Mouse (Mus musculus) kidney, postnatal 36 days (tissue): ENCODE results near the gene Spata32.
"Not testable (repeated sequence)": the region's sequence is repeated elsewhere in the genome, so short reads cannot be mapped to it uniquely, and the experiment has no call there.

Experiments
- DNase-seq, 2 experiments: peaks; one replicate each; pipeline ENCODE4 v3.0.0; 2021 to 2022; ENCODE audit warnings: mixed read lengths in 2 of 2

Gene Spata32

GRCm38 (mm10) chr11:103246081-103246730 is 28.0 kb upstream of the Spata32 start:
- DNase-seq: no peak

DNA sequence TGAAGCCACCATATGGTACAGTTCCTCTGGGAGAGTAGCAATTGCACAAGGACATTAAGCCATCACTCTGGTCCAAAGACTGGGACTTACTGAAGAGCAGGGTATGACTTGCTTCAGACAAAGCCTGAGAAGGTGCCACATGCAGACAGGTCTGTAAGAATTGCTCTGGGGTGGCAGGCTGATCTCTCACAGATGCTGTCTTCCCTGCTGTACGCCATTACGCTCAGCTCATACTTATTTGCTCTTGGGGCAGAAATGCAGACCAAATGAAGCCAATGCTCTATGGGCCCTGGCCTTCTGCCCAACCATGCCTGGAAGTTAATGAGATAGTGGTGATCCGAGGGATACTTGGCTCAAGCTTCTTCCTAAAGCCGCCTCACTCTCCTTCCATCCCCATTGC is 26.6 kb upstream of the Spata32 start:
- DNase-seq: no peak

- peak; percentile 76 to 86 for DNase-seq
Observed at GRCm38 (mm10) chr11:103240740-103241139, 22.5 kb upstream of the Spata32 start.

- no peak for DNase-seq
Observed at GRCm38 (mm10) chr11:103237757-103238156, 19.5 kb upstream of the Spata32 start.

GRCm38 (mm10) chr11:103236903-103237302 is 18.7 kb upstream of the Spata32 start:
- DNase-seq: no peak

- no peak for DNase-seq
Observed at GRCm38 (mm10) chr11:103236431-103236830, 18.2 kb upstream of the Spata32 start.

DNA sequence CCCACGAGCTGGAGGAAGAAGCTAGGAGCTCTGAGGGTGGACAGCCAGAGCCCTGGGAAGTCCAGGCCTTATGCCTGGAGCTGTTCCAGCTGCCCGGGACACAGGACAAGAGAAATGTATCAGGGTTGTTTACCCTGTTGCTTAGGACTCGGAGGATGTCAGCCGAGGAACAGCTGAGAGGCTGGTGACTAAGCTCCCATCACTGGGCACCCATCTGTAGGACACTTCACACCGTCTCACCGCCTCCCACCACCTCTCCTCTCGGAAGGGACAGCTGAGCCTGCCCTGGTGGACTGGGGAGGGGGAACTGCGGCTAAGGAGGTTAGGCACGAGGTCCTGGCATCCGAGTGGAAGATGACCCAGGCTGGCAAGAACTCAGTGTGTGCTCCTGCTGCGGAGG is 17.5 kb upstream of the Spata32 start:
- no peak for DNase-seq

DNA sequence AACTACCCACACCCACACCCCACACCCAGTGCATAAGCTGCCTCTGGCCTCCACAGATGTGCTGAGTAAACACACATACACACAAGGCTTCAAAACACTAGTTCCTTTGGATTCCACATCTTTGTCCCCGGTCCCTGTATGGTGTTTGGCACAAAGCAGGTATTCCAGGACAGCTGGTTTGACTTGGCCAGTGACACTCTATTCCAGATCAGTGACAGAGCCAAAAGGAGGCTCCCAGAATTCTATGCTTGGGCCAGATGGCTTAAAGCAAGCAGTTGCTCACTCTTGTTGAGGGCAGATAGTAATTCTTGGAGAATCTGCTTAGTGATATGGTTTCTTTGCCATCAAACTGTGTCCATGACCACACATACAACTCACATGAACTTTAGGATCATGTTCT is 16.2 kb upstream of the Spata32 start:
- DNase-seq: no peak

DNA sequence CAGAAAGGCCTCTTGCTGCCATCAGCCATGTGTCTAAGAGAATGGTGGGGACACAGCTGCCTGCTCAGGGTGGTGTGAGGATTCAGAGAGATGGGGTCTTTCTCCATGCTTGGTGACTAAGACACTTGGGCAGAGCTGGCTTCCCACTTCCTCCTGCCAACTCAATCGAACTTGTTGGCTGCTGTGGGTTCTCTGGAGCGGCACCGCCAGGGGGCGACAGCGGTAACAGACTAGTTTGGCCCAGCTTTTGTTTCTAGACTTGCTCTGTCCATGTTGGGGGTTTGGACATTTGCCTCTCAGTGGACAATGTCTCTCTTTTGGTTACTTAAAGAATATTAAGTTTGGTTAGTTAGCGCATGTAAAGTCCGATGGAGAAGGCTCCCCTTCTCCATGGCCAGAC is 14.7 kb upstream of the Spata32 start:
- peak; percentile 88 to 96 for DNase-seq

- DNase-seq: no peak
Observed at GRCm38 (mm10) chr11:103231367-103231766, 13.1 kb upstream of the Spata32 start.

DNA sequence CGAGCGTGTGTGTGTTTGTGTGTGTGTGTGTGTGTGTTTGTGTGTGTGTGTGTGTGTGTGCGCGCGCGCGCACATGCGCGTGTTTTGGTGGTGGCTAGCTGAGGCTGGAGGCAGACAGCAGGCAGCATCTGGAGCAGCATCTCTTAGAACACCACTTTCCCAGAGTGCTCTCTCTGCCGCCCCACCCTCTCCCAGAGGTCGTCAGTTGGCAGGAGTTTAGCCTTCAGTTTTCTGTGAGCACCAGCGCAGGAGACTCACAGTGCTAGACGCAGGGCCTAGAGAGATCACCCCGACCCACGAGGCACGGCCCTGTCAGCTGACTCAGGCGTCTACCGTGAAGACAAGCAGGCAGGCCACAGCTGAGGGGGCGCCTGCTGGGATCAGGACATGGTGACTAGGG is 12.4 kb upstream of the Spata32 start:
- DNase-seq: no peak

DNA sequence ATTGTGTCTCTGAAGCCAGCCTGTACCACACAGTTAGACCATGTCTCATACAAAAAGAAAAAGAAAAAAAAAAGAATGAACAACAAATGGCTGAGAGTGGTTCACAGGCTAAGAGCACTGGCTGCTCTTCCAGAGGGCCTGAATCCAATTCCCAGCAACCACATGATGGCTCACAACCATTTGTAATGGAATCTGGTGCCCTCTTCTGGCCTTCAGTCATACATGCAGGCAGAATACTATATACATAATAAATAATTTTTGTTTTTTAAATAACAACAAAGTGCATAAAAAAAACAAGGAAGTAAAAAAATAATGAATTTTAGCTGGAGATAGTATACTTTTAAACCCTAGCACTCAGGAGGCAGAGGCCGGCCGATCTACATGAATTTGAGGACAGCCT is 11.4 kb upstream of the Spata32 start:
- no peak for DNase-seq

- DNase-seq: peak; percentile 28 to 47
Observed at GRCm38 (mm10) chr11:103223951-103224456, 5.8 kb upstream of the Spata32 start.

GRCm38 (mm10) chr11:103223444-103223843 is 5.2 kb upstream of the Spata32 start:
- DNase-seq: peak; percentile 35 to 56

DNA sequence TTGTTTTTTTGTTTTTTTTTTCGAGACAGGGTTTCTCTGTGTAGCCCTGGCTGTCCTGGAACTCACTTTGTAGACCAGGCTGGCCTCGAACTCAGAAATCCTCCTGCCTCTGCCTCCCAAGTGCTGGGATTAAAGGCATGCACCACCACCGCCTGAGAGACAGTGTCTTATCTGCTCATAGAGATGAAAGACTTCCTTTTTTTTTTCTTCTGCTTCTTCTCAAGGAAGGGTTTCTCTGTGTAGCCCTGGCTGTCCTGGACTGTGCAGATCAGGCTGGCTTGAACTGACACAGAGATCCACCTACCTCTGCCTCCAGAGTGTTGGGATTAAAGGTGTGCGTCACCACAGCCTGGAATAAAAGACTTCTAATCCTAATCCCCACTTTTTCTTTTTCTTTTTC is 4.5 kb upstream of the Spata32 start:
- not testable (repeated sequence) for DNase-seq

- DNase-seq: peak; percentile 54 to 62
Observed at GRCm38 (mm10) chr11:103221437-103221836, 3.2 kb upstream of the Spata32 start.

DNA sequence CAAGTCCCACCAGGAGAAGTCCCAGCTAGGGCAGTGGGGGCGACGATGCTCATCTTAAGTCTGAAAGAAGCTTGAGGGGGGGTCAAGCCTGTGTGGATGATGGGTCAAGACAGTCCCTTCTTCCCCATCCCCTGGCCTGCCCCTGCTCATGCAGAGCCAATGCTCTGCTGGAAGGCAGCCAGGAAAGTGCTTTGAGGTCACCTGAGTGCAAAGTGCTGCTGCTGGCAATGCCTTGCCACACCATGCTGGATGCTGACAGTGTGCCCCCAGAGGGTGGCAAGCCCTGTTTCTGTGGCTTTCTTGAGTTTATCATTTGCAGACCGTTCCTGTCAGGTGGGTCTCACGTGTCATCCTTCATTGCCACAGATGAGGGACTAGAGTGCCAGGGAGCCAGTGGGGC is 1.8 kb upstream of the Spata32 start:
- peak; percentile 59 to 79 for DNase-seq

GRCm38 (mm10) chr11:103219259-103219658 is 1.0 kb upstream of the Spata32 start:
- DNase-seq: no peak

GRCm38 (mm10) chr11:103218517-103218901 is 277 bp upstream of the Spata32 start:
- DNase-seq: no peak

DNA sequence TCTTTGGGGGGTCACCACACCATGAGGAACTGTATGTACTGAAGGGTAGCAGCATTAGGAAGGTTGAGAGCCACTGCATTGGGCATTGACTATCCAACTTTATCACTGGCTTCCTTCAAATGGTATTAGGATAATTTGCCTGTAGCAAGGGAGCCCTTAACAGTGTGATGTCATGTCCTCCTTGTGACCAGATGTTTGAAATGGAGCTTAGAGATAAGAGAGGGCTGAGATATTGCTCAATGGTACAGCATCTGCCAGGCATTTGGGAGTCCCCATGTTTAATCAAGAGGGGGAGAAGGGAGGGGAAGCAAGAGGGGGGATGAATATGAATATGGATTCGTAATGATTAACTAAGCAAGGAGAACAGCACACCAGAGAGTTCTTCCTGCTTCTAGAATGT is 2.9 kb downstream of the Spata32 start:
- no peak for DNase-seq

GRCm38 (mm10) chr11:103213712-103214111 is 4.5 kb downstream of the Spata32 start:
- no peak for DNase-seq

DNA sequence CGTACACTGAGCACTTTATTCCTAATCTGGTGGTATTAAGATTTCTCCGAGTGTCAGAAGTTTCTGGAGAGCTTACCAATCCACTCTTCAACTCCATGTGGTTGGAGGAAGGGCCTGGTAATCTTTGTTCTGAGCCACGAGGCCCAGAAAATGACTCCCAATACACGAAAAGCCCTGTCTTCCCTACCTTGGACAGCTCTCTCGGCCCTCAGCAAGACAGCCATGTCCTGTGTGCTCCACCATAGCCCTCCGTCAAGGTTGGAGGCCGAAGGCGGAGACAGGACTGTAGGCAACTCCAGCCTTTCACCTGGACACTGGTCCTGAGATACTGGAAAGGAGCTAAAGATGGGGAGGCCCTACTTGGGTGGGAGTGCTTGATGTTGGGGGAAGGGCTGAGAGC is 7.9 kb downstream of the Spata32 start:
- DNase-seq: no peak

DNA sequence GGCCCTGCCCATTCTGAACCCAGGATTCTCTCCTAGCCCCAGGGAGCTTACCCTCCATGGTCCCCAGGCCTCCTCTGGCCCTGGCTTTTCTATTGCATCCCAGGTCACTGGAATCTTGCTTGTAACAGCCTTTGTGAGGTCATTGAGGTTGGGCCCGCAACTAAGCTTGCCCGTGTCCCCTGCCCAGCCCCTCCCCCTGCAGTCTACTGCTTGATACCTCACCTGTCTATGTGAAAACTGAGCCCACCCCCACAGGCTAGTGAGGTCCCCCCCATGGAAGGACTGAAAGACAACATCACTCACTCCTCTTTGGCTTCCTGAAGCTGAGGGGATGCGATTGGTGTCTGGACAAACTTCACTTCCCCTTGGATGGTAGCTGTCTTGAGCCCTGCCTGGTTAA is 9.8 kb downstream of the Spata32 start, which contains the start of gene 1700023F06Rik:
Gene 1700023F06Rik, minus strand, starts transcription at position 101 of the 400 bp plus-strand sequence.
- DNase-seq: no peak

DNA sequence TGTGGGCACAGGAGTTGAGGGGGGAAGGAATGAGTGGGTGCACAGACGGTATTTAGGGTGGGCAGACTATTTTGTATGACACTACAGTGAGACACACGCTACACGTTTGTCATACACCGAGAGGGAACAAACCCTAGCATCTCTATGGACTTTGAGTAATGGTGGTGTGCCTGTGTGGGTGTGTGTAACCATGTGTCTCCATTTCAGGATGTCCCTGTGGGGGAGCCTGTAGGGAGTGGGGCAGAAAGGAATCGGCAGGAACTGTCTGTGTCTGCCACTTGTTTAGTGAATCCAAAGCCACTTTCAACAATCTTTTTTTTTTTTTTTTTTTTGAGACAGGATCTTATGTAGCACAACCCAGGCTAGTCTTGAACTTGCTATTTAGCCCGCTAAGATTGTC is 12.0 kb downstream of the Spata32 start:
- DNase-seq: no peak

DNA sequence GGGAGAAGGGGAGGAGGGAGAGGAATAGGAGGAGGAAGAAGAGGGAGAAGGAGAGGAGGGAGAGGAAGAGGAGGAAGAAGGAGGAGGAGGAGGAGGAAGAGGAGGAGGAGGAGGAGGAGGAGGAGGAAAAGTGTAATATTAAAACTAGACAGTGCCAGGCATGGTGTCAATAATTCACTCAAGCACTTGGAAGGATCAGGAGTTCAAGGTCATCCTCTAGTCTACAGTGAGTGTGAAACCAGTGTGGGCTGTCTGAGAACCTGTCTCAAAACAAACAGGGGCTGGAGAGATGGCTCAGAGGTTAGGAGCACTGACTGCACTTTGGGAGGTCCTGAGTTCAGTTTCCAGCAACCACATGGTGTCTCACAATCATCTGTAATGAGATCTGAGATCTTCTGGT is 15.9 kb downstream of the Spata32 start:
- no peak for DNase-seq
